Mouse (Mus musculus) cerebellum, postnatal 14 days (tissue): ENCODE results near the gene Tpst2.
"Not testable (repeated sequence)": the region's sequence is repeated elsewhere in the genome, so short reads cannot be mapped to it uniquely, and the experiment has no call there.

Experiments used
- DNase-seq, 2 experiments: peaks; one replicate each; pipeline ENCODE4 v3.0.0; 2021; ENCODE audit warnings: mixed read lengths in 2 of 2

Tpst2 gene

GRCm38 (mm10) chr5:112299399-112299798 lies 22.9 kb downstream of the Tpst2 start:
- no peak for DNase-seq

DNA sequence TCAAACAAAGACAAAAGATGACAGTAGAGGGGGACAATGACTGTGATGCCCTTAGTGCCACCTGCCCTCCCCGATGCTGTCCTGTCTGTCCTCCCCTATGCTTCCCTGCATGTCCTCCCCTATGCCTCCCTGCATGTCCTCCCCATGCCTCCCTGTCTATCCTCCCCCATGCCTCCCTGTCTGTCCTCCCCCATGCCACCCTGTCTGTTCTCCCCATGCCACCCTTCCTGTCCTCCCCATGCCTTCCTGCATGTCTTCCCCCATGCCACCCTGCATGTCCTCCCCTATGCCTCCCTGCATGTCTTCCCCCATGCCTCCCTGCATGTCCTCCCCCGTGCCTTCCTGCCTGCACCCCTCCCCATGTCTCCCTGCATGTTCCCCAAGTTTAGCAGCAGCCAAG lies 23.6 kb downstream of the Tpst2 start:
- DNase-seq = no peak

GRCm38 (mm10) chr5:112300721-112301308 lies 24.3 kb downstream of the Tpst2 start:
- no peak for DNase-seq

DNA sequence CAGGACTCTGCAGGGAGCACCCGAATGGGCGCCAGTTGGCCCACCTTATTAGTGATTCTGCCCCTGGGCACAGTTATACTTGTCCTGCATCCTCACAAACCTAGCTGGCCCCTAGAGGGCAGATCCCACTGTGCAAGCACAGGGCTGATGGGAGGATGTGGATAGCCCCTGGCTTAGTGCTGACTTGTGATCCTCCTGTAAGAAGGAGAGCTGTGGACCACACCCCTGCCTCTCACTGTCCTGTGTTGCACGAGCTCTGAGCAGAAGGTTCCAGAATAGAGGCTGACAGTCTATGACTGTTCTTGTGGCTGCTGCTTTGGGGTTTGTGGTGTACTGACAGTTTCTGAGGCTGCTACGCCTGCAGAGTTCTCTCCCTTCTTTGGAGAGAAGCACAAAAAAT lies 25.2 kb downstream of the Tpst2 start:
- DNase-seq = no peak

GRCm38 (mm10) chr5:112302310-112302709 lies 25.8 kb downstream of the Tpst2 start:
- DNase-seq = no peak

- DNase-seq = no peak
Observed at GRCm38 (mm10) chr5:112305842-112306241, 29.4 kb downstream of the Tpst2 start.

DNA sequence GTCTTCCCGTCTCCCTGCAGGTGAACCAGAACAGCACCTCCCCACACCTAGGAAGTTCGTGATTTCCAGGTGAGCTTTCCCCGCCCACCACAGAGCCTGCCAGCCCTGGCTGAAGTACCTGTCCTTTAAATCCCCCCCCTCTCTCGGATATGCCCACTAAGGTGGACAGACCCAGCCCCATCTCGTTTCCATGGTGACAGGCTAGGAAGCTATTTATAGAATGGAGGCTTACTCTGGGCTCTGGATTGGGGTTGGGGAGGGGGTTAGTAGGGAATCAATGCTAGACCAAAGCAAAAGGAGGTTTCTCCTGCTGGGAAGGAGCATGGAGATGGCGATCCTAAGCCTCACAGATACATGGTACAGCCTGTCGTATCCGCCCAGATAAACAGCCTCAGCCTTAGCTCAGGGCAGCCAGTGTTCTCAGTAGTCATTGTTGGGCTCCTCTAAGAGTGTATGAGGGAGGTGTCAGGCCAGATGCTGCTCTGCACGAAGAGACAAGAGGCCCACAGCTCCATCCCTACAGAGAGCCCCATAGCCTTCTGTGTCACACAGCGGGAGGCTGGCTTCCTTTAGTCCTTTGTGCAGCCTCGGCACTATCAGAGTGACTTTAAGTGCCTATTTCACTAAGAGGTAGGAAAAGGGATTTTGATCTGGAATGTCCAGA lies 36.9 kb downstream of the Tpst2 start:
- no peak for DNase-seq

- DNase-seq = no peak
Observed at GRCm38 (mm10) chr5:112316468-112316867, 40.0 kb downstream of the Tpst2 start.

DNA sequence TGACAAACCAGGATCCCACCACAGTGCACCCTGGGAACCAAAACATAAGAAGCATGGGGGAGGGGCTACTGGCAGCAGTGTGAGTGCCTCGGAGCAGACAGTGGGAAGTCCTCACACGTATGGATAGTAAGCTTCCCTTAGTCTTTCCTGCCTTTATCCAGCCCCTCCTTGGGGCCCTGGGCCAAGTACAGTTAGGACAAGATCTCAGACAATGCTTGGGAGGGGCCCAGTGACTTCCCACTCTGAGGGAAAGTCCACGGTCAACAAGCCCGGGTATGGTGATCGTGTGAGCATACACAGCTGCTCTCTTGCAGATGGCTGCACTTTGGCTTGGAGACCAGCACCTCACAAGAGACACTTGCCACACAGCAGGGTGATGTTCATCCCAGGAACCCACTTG lies 40.8 kb downstream of the Tpst2 start:
- no peak for DNase-seq

- not testable (repeated sequence) for DNase-seq
Observed at GRCm38 (mm10) chr5:112319343-112319742, 42.9 kb downstream of the Tpst2 start.

DNA sequence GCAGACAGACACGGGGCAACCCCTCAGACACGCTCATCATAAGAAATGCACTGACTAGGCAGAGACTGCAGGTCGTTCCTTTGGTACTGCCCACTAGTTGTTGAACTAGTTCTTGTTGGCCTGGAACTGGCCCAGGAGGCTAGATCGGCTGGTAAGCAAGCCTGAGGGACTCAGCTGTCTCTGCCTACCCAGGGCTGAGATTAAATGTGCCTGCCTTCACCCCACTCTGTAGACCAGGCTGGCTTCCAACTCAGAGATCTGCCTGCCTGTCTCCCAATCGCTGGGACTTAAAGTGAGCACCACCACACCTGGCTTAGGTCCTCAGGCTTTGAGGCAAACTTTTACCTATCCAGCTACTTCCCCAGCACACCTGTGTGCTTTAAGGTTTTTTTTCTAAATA lies 43.9 kb downstream of the Tpst2 start:
- DNase-seq = no peak

- peak; percentile 48 to 49 for DNase-seq
Observed at GRCm38 (mm10) chr5:112320936-112321335, 44.4 kb downstream of the Tpst2 start.

GRCm38 (mm10) chr5:112321376-112321775 lies 44.9 kb downstream of the Tpst2 start:
- no peak for DNase-seq

- DNase-seq = no peak
Observed at GRCm38 (mm10) chr5:112323246-112323645, 46.8 kb downstream of the Tpst2 start.

- DNase-seq = no peak
Observed at GRCm38 (mm10) chr5:112324637-112325545, 48.4 kb downstream of the Tpst2 start.

- DNase-seq = peak; percentile 98
Observed at GRCm38 (mm10) chr5:112325546-112326445, 49.3 kb downstream of the Tpst2 start, which contains the start of gene Tfip11. Tfip11 (plus strand) TSS chr5:112326358.

DNA sequence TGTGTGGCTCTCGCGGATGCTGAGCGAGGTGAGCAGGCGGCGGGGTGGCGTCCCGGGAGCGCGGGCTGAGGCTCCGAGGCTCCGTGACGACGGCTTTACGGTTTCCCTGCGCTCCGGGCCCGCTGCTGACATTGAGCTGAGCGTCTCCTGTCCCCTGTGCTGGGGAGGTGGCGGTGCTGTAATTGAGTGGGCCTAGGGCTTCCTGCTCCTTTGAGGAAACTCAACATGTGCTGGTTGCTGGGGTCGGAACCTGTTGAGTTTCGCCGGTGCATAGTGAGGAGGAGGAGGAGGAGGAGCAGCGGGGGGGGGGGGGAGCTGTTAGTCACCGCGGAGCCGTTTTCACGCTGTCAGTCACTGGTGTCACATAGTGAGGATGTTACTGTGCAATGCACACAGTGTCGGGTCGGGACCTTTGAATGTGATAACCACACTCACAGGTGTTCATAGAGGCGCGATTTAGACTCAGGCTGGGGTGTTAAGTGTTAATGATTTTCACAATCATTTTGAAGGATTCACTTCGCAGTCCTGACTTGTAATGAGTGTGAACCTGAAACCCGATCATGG lies 50.0 kb downstream of the Tpst2 start:
- no peak for DNase-seq

DNA sequence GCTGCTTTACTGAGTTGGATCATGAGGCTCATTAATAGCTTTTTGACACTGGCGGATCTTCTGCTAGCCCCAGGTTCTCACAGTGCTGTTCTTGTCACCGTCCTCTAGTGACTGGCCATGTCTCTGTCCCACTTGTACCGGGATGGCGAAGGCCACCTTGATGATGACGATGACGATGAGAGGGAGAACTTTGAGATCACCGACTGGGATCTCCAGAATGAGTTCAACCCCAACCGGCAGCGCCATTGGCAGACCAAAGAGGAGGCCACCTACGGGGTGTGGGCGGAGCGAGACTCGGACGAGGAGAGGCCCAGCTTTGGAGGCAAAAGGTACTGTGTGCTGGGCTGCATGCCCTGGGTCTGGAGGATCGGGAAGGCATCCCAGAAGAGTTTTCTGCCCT lies 51.4 kb downstream of the Tpst2 start:
- DNase-seq = no peak

GRCm38 (mm10) chr5:112329805-112330564 lies 53.5 kb downstream of the Tpst2 start:
- DNase-seq = no peak

DNA sequence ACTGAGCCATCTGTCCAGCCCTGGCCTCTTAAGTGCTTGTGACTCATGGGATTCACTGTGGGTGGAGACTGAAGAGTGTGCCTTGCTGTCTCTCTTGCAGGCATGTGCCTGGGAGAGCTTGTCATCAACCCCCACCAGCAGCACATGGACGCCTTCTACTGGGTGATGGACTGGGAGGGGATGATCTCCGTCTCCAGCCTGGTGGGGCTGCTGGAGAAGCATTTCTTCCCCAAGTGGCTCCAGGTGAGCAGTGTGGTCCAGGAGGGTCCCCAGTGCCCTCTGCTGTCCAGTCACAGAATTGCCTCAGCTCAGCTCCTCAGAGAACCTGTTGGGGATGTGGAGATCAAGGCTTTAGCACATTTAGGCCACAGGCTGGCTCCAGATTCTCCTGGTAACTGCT lies 59.0 kb downstream of the Tpst2 start:
- DNase-seq = peak; percentile 71 to 80

GRCm38 (mm10) chr5:112337004-112337403 lies 60.5 kb downstream of the Tpst2 start:
- DNase-seq = no peak
